Mouse (Mus musculus) midbrain, embryonic 12.5 days (tissue): ENCODE measurements around the gene Tacr3. TPM values are rescaled to one million over a fixed set of nuclear protein-coding genes. Genes with fewer than 3 reads are reported as not detected.

Experiments
- ATAC-seq: fragments of 200-750 bp; cut with Nextera tagmentation; 2 replicates; pipeline ENCODE4 v1.8.0; 2017; ENCODE audit warnings: low read depth, moderate TSS enrichment, moderate library complexity; ENCODE audit not compliant: low FRiP score
- H3K27ac ChIP-seq: fragments of 300-500 bp; sonication (generic); replicated peaks from 2 replicates; pipeline ENCODE4 v1.5.1; 2016; ENCODE audit warnings: mild to moderate bottlenecking
- H3K27me3 ChIP-seq: fragments of 300-500 bp; sonication (generic); 2 replicates; pipeline ENCODE4 v1.6.1; 2016; ENCODE audit warnings: mild to moderate bottlenecking
- H3K36me3 ChIP-seq: fragments of 300-500 bp; sonication (generic); 2 replicates; pipeline ENCODE4 v1.6.1; 2016
- H3K4me1 ChIP-seq: fragments of 300-500 bp; sonication (generic); 2 replicates; pipeline ENCODE4 v1.6.1; 2016
- H3K4me2 ChIP-seq: fragments of 300-500 bp; sonication (generic); replicated peaks from 2 replicates; pipeline ENCODE4 v1.6.1; 2016; ENCODE audit warnings: mild to moderate bottlenecking, moderate library complexity
- H3K4me3 ChIP-seq: fragments of 300-500 bp; sonication (generic); 2 replicates; pipeline ENCODE4 v1.5.1; 2016; ENCODE audit warnings: mild to moderate bottlenecking
- H3K9ac ChIP-seq: fragments of 300-500 bp; sonication (generic); replicated peaks from 2 replicates; pipeline ENCODE4 v1.6.1; 2016; ENCODE audit warnings: mild to moderate bottlenecking, moderate library complexity
- H3K9me3 ChIP-seq: fragments of 300-500 bp; sonication (generic); 2 replicates; pipeline ENCODE4 v1.6.1; 2016; ENCODE audit warnings: mild to moderate bottlenecking
- WGBS: fragments of 180-500 bp; shearing (Covaris S2); methylation state at CpG from one replicate; pipeline ENCODE4 v1.1.7; 2016; 5-methylcytosine and 5-hydroxymethylcytosine counted together
- polyA plus RNA-seq: library from polyadenylated mRNA; unstranded; fragments of >200 nt; fragmentation: Nextera tagmentation; extraction: Ambion mirVana; gene quantifications from 2 replicates; pipeline ENCODE4 v1.2.1, GENCODE M21; 2016

The Tacr3 gene
- 1.1 TPM in 2 replicates for polyA plus RNA-seq

DNA sequence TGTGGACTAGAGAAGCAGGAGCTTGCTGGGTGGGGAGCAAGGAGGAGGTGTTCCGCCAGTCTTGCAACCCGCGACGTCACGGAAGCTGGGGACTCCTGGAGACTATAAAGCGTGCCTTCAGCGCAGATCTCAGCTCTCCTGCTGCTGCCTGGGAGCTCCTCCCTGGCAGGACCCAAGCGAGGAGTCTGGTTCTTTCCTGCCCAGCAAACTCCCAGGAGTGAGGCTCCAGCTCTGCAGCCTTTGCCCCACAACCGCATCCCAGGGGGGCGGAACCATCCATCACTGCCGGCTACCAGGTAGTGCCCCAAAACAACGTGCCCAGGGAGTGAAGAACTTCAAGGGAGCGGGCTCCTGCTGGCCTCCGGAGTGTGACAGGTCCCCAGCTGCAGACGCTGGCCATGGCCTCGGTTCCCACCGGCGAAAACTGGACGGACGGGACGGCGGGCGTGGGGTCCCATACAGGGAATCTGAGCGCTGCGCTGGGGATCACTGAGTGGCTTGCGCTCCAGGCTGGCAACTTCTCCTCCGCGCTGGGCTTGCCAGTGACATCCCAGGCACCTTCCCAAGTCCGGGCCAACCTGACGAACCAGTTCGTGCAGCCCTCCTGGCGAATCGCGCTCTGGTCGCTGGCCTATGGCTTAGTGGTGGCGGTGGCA is at the start of gene Tacr3:
TSS of gene Tacr3 (plus strand) at position 133 of the 656 bp plus-strand sequence.
- Histone ChIP-seq H3K36me3 (no peaks in the 10 kb centered on the region), H3K27me3 (peaks cover 12% of the 10 kb centered on the region; the same call in 1 of the 2 replicates), H3K4me2 (peak within 1 kb of the TSS; percentile 80), H3K9ac (peak within 1 kb of the TSS; percentile 53), H3K27ac (no peak within 1 kb of the TSS), H3K4me1 (peaks cover 3% of the 10 kb centered on the region; the same call in 1 of the 2 replicates), H3K9me3 (no peaks in the 10 kb centered on the region), H3K4me3 (peak within 1 kb of the TSS; percentile 49)
- 2% methylated on average over 36 of the region's 36 CpGs for WGBS
- peak; percentile 75 for ATAC-seq

GRCm38 (mm10) chr3:134828492-134828874 is 324 bp upstream of the Tacr3 start:
- ATAC-seq = no peak; the same call in 1 of the 2 replicates
- 59% methylated on average over 6 of the region's 6 CpGs for WGBS
- peak overlapping the region; percentile 49 for H3K4me3 ChIP-seq

GRCm38 (mm10) chr3:134829531-134829921 is 719 bp downstream of the Tacr3 start:
- WGBS = 12% methylated on average over 13 of the region's 13 CpGs
- peaks cover 3% of the 10 kb centered on the region; the same call in 1 of the 2 replicates for H3K4me1 ChIP-seq
- H3K9me3 ChIP-seq = no peaks in the 10 kb centered on the region
- H3K27me3 ChIP-seq = peaks cover 12% of the 10 kb centered on the region; the same call in 1 of the 2 replicates
- H3K9ac ChIP-seq = no peak overlapping the region
- H3K36me3 ChIP-seq = no peaks in the 10 kb centered on the region
- H3K4me2 ChIP-seq = peak overlapping the region; percentile 80
- peak overlapping the region; percentile 49 for H3K4me3 ChIP-seq
- no peak overlapping the region for H3K27ac ChIP-seq
- ATAC-seq = no peak; the same call in 1 of the 2 replicates

More at GRCm38 (mm10) chr3:134828492-134828874, 324 bp upstream of the Tacr3 start:
- H3K36me3 ChIP-seq = no peaks in the 10 kb centered on the region
- peak overlapping the region; percentile 80 for H3K4me2 ChIP-seq
- H3K9me3 ChIP-seq = no peaks in the 10 kb centered on the region
- H3K27me3 ChIP-seq = peaks cover 12% of the 10 kb centered on the region; the same call in 1 of the 2 replicates
- H3K9ac ChIP-seq = 0 out of 2 replicates have a peak overlapping the region, but pooled peaks have one; percentile 53
- H3K4me1 ChIP-seq = peaks cover 3% of the 10 kb centered on the region; the same call in 1 of the 2 replicates
- H3K27ac ChIP-seq = no peak overlapping the region

DNA sequence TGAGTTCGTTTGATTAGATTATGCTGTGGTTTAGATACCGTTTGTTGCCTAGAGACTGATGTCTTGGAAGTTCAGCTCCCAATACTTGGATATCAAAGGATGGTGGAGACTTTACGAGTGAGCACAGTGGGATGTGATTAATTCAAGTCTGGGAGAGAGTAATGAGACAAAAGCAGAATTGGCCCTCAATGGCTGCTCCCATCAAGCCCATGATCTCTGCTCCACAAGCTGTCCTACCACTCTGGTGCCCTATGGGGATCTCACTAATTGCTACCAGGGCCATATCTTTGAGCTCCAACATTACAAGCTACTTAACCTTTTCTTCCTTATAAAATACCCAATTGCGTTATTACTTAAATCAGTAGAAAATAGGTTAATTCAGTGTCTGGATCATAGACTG is 22.5 kb downstream of the Tacr3 start:
- WGBS = 36% methylated on average over 4 of the region's 4 CpGs
- Histone ChIP-seq H3K27me3 (no peaks in the 10 kb centered on the region), H3K9ac (no peak overlapping the region), H3K4me1 (no peaks in the 10 kb centered on the region; the same call in 1 of the 2 replicates), H3K27ac (no peak overlapping the region), H3K4me2 (no peak overlapping the region), H3K4me3 (no peak overlapping the region), H3K9me3 (no peaks in the 10 kb centered on the region), H3K36me3 (no peaks in the 10 kb centered on the region)
- peak; percentile 54 for ATAC-seq

GRCm38 (mm10) chr3:134877701-134878100 is 48.9 kb downstream of the Tacr3 start:
- Histone ChIP-seq H3K4me1 (no peaks in the 10 kb centered on the region), H3K27me3 (no peaks in the 10 kb centered on the region), H3K27ac (no peak overlapping the region), H3K4me2 (no peak overlapping the region), H3K4me3 (no peak overlapping the region), H3K36me3 (no peaks in the 10 kb centered on the region), H3K9me3 (no peaks in the 10 kb centered on the region), H3K9ac (no peak overlapping the region)
- WGBS = 97% methylated on average over 1 of the region's 1 CpGs
- no peak for ATAC-seq

DNA sequence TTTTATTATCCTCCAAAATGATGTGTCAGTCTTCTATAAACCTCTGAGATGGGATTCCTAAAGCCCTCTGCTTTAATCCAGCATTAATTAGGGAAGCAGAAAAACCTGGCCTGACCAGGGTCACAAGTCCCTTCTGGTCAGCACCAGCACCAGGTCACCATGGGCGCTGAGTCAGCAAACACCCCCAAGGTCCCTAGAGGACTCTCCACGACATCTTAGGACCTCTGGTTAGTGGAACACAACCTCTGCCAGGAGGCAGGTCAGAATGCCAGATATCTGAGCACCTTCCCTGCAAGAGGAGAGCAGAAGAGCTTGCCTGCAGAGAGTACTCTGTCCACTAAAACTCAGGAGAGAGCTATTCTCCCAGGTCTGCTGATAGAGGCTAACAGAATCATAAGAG is 67.0 kb downstream of the Tacr3 start:
- Histone ChIP-seq H3K27me3 (no peaks in the 10 kb centered on the region), H3K27ac (no peak overlapping the region), H3K4me1 (no peaks in the 10 kb centered on the region), H3K9me3 (no peaks in the 10 kb centered on the region), H3K36me3 (no peaks in the 10 kb centered on the region), H3K4me2 (no peak overlapping the region), H3K4me3 (no peak overlapping the region), H3K9ac (no peak overlapping the region)
- ATAC-seq = no peak
- 81% methylated on average over 2 of the region's 2 CpGs for WGBS

DNA sequence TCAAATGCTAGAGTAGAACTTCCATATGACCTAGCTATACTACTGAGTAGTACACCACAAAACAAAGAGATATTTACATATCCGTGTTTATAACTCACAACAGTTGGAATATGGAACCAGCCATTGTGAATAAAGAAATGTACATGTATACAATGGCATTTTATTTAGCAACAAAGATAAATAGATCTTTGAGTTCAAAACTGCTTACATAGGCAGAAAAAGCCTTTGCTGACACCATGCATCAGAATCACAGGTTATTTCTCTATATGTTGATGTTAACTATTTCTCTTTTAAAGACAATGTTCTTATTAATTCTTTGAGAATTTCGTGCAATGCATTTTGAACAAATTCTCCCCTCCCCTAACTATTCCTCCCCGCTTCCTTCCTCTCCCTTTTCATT is 80.1 kb downstream of the Tacr3 start:
- H3K36me3 ChIP-seq = no peaks in the 10 kb centered on the region
- WGBS = 87% methylated on average over 3 of the region's 3 CpGs
- H3K4me3 ChIP-seq = no peak overlapping the region

DNA sequence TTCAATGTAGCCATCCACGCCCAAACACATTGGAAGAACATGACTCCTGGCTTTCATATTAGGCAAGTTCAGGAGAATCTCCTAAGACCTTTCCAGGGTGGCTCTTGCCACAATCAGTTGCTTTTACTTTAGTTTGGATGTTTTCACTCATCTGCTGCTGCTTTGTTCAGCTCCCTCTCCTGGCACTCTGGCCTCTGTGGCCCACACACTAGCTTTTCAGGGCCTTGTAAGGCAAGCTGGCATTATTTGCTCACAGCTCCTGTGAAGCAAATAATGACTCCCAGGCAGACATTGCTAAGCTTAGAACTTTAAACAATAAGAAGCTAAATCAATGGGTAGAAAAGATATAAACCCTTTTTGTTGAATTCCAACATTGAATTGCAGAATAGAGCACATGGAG is 105.9 kb downstream of the Tacr3 start:
- WGBS = 57% methylated on average over 1 of the region's 1 CpGs
- Histone ChIP-seq H3K27ac (no peak overlapping the region), H3K4me2 (no peak overlapping the region), H3K36me3 (no peaks in the 10 kb centered on the region), H3K4me3 (no peak overlapping the region), H3K27me3 (no peaks in the 10 kb centered on the region), H3K9me3 (no peaks in the 10 kb centered on the region), H3K4me1 (peaks cover 4% of the 10 kb centered on the region; the same call in 1 of the 2 replicates), H3K9ac (no peak overlapping the region)
- ATAC-seq = 0 out of 2 replicates have a peak, but pooled peaks have one; percentile 43

More for the DNA sequence above, 80.1 kb downstream of the Tacr3 start:
- Histone ChIP-seq H3K9me3 (no peaks in the 10 kb centered on the region), H3K9ac (no peak overlapping the region), H3K27me3 (no peaks in the 10 kb centered on the region), H3K27ac (no peak overlapping the region), H3K4me2 (no peak overlapping the region), H3K4me1 (no peaks in the 10 kb centered on the region)
- ATAC-seq = no peak

GRCm38 (mm10) chr3:134935461-134935860 is 106.7 kb downstream of the Tacr3 start:
- Histone ChIP-seq H3K9me3 (no peaks in the 10 kb centered on the region), H3K4me2 (no peak overlapping the region), H3K4me3 (no peak overlapping the region), H3K9ac (no peak overlapping the region), H3K36me3 (no peaks in the 10 kb centered on the region), H3K4me1 (peaks cover 4% of the 10 kb centered on the region; the same call in 1 of the 2 replicates), H3K27ac (no peak overlapping the region), H3K27me3 (no peaks in the 10 kb centered on the region)
- WGBS = 76% methylated on average over 4 of the region's 4 CpGs
- ATAC-seq = no peak

- H3K9me3 ChIP-seq = no peaks in the 10 kb centered on the region
- H3K4me3 ChIP-seq = no peak overlapping the region
- H3K36me3 ChIP-seq = no peaks in the 10 kb centered on the region
- no peak overlapping the region for H3K4me2 ChIP-seq
- H3K27me3 ChIP-seq = no peaks in the 10 kb centered on the region
- 81% methylated on average over 6 of the region's 6 CpGs for WGBS
- H3K27ac ChIP-seq = no peak overlapping the region
- H3K9ac ChIP-seq = no peak overlapping the region
- ATAC-seq = no peak
- no peaks in the 10 kb centered on the region for H3K4me1 ChIP-seq
Observed at GRCm38 (mm10) chr3:134963461-134963860, 134.7 kb downstream of the Tacr3 start.

DNA sequence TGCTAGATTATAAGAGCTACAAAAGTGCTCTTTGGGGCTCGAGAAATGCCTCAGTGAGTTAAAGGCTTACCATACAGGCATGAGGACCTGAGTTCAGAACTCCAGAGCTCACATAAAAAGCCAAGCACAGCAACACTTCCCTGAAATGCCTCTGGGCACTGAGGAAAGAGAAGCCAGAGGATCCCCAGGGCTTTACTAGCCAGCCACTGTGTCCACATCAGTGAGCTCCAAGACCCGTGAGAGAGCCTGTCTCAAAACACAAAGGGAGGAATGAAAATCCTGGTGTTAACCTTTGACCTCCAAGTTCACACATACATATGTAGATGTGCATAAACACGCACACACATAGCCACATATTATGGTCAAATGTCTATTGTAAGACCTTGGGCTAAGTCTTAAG is 150.1 kb downstream of the Tacr3 start:
- H3K36me3 ChIP-seq = no peaks in the 10 kb centered on the region
- peak; percentile 38; the same call in 1 of the 2 replicates for ATAC-seq
- no peak overlapping the region for H3K4me3 ChIP-seq
- H3K27me3 ChIP-seq = no peaks in the 10 kb centered on the region
- H3K9me3 ChIP-seq = no peaks in the 10 kb centered on the region
- WGBS = 11% methylated on average over 3 of the region's 3 CpGs
- no peak overlapping the region for H3K27ac ChIP-seq
- peaks cover 4% of the 10 kb centered on the region; the same call in 1 of the 2 replicates for H3K4me1 ChIP-seq
- no peak overlapping the region for H3K9ac ChIP-seq
- no peak overlapping the region for H3K4me2 ChIP-seq

DNA sequence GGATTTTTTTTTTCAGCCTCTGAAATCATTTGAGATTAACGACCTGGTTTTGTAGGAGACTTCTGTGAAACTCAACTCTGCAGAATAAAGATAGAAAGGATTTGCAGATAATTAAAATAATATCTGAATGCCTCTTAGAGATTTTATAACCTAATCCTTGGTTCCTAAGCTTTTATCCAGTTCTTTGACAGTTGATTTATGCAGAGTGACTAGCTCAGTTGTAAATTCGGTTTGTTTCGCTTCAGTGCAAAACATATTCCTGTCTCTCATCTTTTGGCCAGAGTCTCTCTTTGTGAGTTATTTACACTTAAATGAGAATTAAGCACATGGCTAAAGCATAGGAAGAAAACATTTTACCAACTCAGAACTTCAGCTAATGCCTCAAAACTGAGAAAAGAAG is 151.3 kb downstream of the Tacr3 start:
- Histone ChIP-seq H3K4me2 (no peak overlapping the region), H3K9me3 (no peaks in the 10 kb centered on the region), H3K36me3 (no peaks in the 10 kb centered on the region), H3K4me1 (peaks cover 4% of the 10 kb centered on the region; the same call in 1 of the 2 replicates), H3K9ac (no peak overlapping the region), H3K27ac (no peak overlapping the region), H3K4me3 (no peak overlapping the region), H3K27me3 (no peaks in the 10 kb centered on the region)
- 58% methylated on average over 3 of the region's 3 CpGs for WGBS
- ATAC-seq = no peak
